Comparison of ENCODE assay signal across 8 mouse cellular contexts in the genomic region with DNA sequence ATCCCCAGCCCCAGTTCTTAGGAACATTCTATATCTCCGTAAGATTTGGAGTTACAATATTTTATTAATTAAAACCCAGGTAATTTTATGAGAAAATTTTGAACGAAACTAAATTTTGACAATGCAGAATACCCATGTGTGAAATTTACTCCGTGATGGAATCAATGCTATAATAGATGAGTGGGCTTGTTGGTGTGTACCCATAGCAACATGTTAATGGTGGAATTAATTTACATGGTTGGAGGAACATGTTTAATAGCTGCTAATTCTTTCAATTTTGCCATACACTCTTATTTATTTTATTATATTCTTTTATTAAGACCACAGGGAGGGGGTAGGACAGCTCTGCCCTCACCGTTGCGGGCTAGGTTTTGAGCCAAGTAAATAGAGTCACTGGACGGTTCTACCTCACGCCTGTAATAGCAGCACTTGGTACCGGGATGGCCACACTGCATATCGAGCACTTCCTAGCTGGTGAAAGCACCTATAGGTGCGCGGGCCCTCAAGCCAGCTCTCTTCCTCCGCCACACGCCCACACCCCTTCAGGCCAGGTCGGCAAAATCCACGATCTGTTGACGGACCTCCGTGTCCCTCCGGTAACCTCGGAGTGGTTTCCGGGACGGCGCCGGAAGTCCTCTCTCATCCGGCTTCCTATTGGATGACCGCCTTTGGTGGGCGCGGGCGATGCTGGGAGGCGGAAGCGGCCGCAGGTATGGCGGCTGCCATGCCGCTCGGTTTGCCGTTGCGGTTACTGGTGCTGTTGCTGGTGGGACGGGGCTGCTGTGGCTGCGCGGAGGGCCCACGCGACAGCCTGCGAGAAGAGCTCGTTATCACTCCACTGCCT. TPM values are rescaled to one million over a fixed set of nuclear protein-coding genes. Genes with fewer than 3 reads are reported as not detected.
A peak's percentile ranks its signal among the peaks of the same experiment; 100 is the strongest.
DNase-seq lines count a peak whose midpoint lies in the region; ATAC-seq and TF ChIP-seq lines count a peak whose summit lies in the region.

Gene Pigt, plus strand, starts transcription at position 674 of the 844 bp plus-strand sequence.

- H3K36me3 ChIP-seq in embryonic facial prominence, embryonic 15.5 days = peaks cover 30% of the 10 kb centered on the region
- H3K36me3 ChIP-seq in kidney, embryonic 14.5 days (ENCODE audit: control insufficient read depth, insufficient read depth, low read length) = peaks cover 19% of the 10 kb centered on the region
- peaks cover 27% of the 10 kb centered on the region for H3K36me3 ChIP-seq in limb, embryonic 15.5 days
- peaks cover 21% of the 10 kb centered on the region for H3K36me3 ChIP-seq in midbrain, postnatal 0 days (ENCODE audit: insufficient read depth, low read length)

- TF ChIP-seq CTCF in bone marrow macrophage, adult 2 months (IDR thresholded peaks at IDR 0.05; ENCODE audit: low read depth, low read length) = no peak
- TF ChIP-seq CTCF in midbrain, postnatal 0 days (IDR thresholded peaks at IDR 0.05) = 0 out of 2 replicates have a peak, but pooled peaks have one; percentile 1

- H3K4me1 ChIP-seq in bone marrow macrophage, adult 2 months (ENCODE audit: control insufficient read depth, insufficient read depth, low read length) = peaks cover 26% of the 10 kb centered on the region
- peaks cover 9% of the 10 kb centered on the region for H3K4me1 ChIP-seq in embryonic facial prominence, embryonic 15.5 days
- H3K4me1 ChIP-seq in kidney, embryonic 14.5 days (ENCODE audit: control insufficient read depth, insufficient read depth, low read length) = peaks cover 7% of the 10 kb centered on the region
- peaks cover 8% of the 10 kb centered on the region for H3K4me1 ChIP-seq in limb, embryonic 15.5 days
- peaks cover 7% of the 10 kb centered on the region; the same call in 1 of the 2 replicates for H3K4me1 ChIP-seq in midbrain, postnatal 0 days (ENCODE audit: insufficient read depth, low read length)

- H3K27me3 ChIP-seq in embryonic facial prominence, embryonic 15.5 days = no peaks in the 10 kb centered on the region
- H3K27me3 ChIP-seq in kidney, embryonic 14.5 days (ENCODE audit: control insufficient read depth, insufficient read depth, low read length) = no peaks in the 10 kb centered on the region
- no peaks in the 10 kb centered on the region for H3K27me3 ChIP-seq in limb, embryonic 15.5 days
- H3K27me3 ChIP-seq in midbrain, postnatal 0 days (ENCODE audit: insufficient read depth, low read length) = no peaks in the 10 kb centered on the region

- H3K4me3 ChIP-seq in bone marrow macrophage, adult 2 months (ENCODE audit: insufficient read depth, low read length) = peak within 1 kb of the TSS; percentile 79
- peak within 1 kb of the TSS; percentile 89 for H3K4me3 ChIP-seq in embryonic facial prominence, embryonic 15.5 days (replicated peaks)
- H3K4me3 ChIP-seq in kidney, embryonic 14.5 days (ENCODE audit: low read length) = peak within 1 kb of the TSS; percentile 74
- peak within 1 kb of the TSS; percentile 84 for H3K4me3 ChIP-seq in limb, embryonic 15.5 days
- peak within 1 kb of the TSS; percentile 82 for H3K4me3 ChIP-seq in midbrain, postnatal 0 days (ENCODE audit: low read depth, low read length)

- 4% methylated on average over 43 of the region's 43 CpGs for WGBS in embryonic facial prominence, embryonic 15.5 days
- WGBS in kidney, embryonic 14.5 days = 4% methylated on average over 43 of the region's 43 CpGs
- 5% methylated on average over 43 of the region's 43 CpGs for WGBS in limb, embryonic 15.5 days
- WGBS in midbrain, postnatal 0 days = 4% methylated on average over 40 of the region's 43 CpGs

- peak within 1 kb of the TSS; percentile 58 for H3K9ac ChIP-seq in embryonic facial prominence, embryonic 15.5 days
- H3K9ac ChIP-seq in kidney, embryonic 14.5 days (ENCODE audit: low read depth, low read length) = peak within 1 kb of the TSS; percentile 67
- peak within 1 kb of the TSS; percentile 55 for H3K9ac ChIP-seq in limb, embryonic 15.5 days
- H3K9ac ChIP-seq in midbrain, postnatal 0 days (replicated peaks; ENCODE audit: low read length, poor library complexity, severe bottlenecking) = peak within 1 kb of the TSS; percentile 63

- H3K27ac ChIP-seq in bone marrow macrophage, adult 2 months (ENCODE audit: insufficient read depth, low read depth, low read length) = peak within 1 kb of the TSS; percentile 27
- peak within 1 kb of the TSS; percentile 17; the same call in 1 of the 2 replicates for H3K27ac ChIP-seq in embryonic facial prominence, embryonic 15.5 days (replicated peaks)
- H3K27ac ChIP-seq in kidney, embryonic 14.5 days (ENCODE audit: low read depth, low read length) = no peak within 1 kb of the TSS
- peak within 1 kb of the TSS; percentile 47; the same call in 1 of the 2 replicates for H3K27ac ChIP-seq in limb, embryonic 15.5 days
- peak within 1 kb of the TSS; percentile 77 for H3K27ac ChIP-seq in midbrain, postnatal 0 days (ENCODE audit: low read depth, low read length)

- peak within 1 kb of the TSS; percentile 98 for H3K4me2 ChIP-seq in embryonic facial prominence, embryonic 15.5 days (replicated peaks)
- peak within 1 kb of the TSS; percentile 84 for H3K4me2 ChIP-seq in kidney, embryonic 14.5 days (replicated peaks; ENCODE audit: low read depth, low read length)
- H3K4me2 ChIP-seq in limb, embryonic 15.5 days = peak within 1 kb of the TSS; percentile 92
- H3K4me2 ChIP-seq in midbrain, postnatal 0 days (ENCODE audit: low read depth, low read length, poor library complexity, severe bottlenecking) = peak within 1 kb of the TSS; percentile 97

- peak; percentile 87 for ATAC-seq in embryonic facial prominence, embryonic 15.5 days (ENCODE audit: insufficient number of reproducible peaks, low FRiP score, low TSS enrichment, low read depth)
- ATAC-seq in kidney, embryonic 14.5 days (ENCODE audit: low FRiP score, low TSS enrichment) = peak; percentile 94
- ATAC-seq in limb, embryonic 15.5 days (ENCODE audit: insufficient number of reproducible peaks, low FRiP score, low TSS enrichment, low read depth) = peak; percentile 87
- ATAC-seq in midbrain, postnatal 0 days (ENCODE audit: low FRiP score) = peak; percentile 87

- TF ChIP-seq POLR2A in bone marrow macrophage, adult 2 months (IDR thresholded peaks at IDR 0.05; ENCODE audit: borderline replicate concordance, low read depth, low read length) = no peak; the same call in 1 of the 2 replicates

- no peaks in the 10 kb centered on the region for H3K9me3 ChIP-seq in embryonic facial prominence, embryonic 15.5 days (replicated peaks)
- no peaks in the 10 kb centered on the region for H3K9me3 ChIP-seq in kidney, embryonic 14.5 days (ENCODE audit: control insufficient read depth, low read length)
- no peaks in the 10 kb centered on the region for H3K9me3 ChIP-seq in limb, embryonic 15.5 days
- H3K9me3 ChIP-seq in midbrain, postnatal 0 days (ENCODE audit: low read length) = no peaks in the 10 kb centered on the region

- peak; percentile 86 to 87 for DNase-seq in B cell, adult 2 months
- DNase-seq in heart, adult 9 months (ENCODE audit: low spot score in 2 of 2) = peak; percentile 87
- peak; percentile 92 for DNase-seq in midbrain, postnatal 0 days (ENCODE audit: low spot score)
- DNase-seq in spleen, postnatal 10 days (ENCODE audit: low spot score in 2 of 2) = peak; percentile 74 to 88

RNA-seq across cellular contexts. Expression of gene Pigt, which starts in this region (rescaled TPM):
- 58.5 and 80.9 TPM in 2 replicates for polyA plus RNA-seq in bone marrow macrophage, adult 2 months (2012; ENCODE audit: insufficient read depth, insufficient read length, missing spikeins)
- 63.0 and 70.5 TPM in 2 replicates for polyA plus RNA-seq in embryonic facial prominence, embryonic 15.5 days (2015; fragmentation: Nextera tagmentation; extraction: Ambion mirVana)
- polyA plus RNA-seq in kidney, embryonic 14.5 days (2014; fragmentation: Nextera tagmentation; extraction: Ambion mirVana) = 70.7 and 79.2 TPM in 2 replicates
- 65.0 and 67.5 TPM in 2 replicates for polyA plus RNA-seq in limb, embryonic 15.5 days (2015; fragmentation: Nextera tagmentation; extraction: Ambion mirVana)
- total RNA-seq in midbrain, postnatal 0 days (2014; rRNA removed) = 117 and 126 TPM in 2 replicates
- polyA plus RNA-seq in midbrain, postnatal 0 days (2015; fragmentation: Nextera tagmentation; extraction: Ambion mirVana) = 121 and 126 TPM in 2 replicates
